Mouse (Mus musculus): ENCODE data around the gene Specc1.

Specc1 gene

DNA sequence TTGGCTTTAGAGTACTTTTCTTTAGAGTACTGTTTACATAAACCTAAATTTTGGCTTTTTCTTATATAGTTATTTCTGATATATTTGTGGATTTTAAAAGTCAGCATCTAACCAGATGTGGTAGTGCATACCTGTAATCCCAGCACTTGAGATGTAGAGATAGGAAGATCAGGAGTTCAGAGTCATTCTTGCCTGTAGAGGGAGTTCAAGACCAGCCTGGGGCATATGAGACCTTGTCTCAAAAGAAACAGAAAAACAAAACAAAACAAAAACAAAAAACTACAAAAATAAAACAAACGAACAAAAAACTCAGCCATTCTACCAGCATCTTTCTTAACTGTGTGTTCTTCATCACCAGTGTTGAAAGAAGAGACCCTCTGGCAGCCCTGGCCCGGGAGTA, 204.9 kb downstream of the Specc1 start:
- intact Hi-C loops (cut with DNase I): no loop called here

DNA sequence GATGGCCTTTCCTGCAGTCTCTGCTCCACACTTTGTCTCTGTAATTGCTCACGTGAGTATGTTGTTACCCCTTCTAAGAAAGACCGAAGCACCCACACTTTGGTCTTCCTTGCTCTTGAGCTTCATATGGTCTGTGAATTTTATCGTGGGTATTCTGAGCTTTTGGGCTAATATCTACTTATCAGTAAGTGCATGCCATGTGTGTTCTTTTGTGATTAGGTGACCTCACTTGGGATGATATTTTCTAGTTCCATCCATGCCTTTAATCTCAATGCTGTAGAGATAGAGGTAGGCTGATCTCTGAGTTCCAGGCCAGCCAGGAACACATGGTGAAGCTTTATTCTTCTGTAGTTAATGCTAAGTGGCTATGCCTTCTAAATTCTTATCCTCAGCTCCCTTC, 207.8 kb downstream of the Specc1 start:
- intact Hi-C loops (cut with DNase I): no loop called here

DNA sequence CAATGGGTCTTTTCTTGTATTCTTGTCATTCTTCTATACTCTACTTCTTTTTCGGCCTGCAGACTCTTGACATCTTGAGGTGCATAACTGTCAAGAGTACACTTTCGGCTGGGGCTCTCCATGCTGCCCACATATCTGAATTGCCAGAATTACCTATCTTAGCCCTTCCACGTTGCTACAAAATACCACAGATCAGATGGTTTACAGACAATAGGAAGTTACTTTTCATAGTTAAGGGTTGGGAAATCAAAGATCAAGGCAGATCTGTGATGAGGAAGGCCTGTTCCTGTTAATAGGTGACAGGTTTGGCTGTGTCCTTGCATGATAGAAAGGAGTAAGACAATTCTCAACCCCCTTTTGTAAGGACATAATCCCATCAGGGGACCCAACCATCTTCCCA, 209.9 kb downstream of the Specc1 start:
- intact Hi-C loops (cut with DNase I): no loop called here

DNA sequence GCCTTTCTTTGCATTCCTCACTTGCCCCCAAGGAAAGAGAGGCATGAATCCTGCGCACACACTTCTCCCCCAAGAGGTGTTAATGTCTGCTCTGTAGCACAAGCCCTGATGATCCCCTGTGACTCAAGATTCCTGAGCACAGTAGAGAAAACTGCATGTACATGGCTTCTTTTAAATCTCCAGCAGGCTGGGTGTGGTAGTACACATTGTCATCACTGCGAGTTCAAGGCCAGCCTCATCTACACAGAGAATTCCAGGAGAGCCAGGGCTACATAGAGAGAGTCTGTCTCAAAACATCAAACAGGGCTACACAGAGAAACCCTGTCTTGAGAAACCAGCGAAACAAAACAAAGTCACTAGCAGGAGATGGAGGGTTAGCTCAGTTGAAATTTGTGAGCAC, 211.6 kb downstream of the Specc1 start:
- intact Hi-C loops (cut with DNase I): no loop called here

DNA sequence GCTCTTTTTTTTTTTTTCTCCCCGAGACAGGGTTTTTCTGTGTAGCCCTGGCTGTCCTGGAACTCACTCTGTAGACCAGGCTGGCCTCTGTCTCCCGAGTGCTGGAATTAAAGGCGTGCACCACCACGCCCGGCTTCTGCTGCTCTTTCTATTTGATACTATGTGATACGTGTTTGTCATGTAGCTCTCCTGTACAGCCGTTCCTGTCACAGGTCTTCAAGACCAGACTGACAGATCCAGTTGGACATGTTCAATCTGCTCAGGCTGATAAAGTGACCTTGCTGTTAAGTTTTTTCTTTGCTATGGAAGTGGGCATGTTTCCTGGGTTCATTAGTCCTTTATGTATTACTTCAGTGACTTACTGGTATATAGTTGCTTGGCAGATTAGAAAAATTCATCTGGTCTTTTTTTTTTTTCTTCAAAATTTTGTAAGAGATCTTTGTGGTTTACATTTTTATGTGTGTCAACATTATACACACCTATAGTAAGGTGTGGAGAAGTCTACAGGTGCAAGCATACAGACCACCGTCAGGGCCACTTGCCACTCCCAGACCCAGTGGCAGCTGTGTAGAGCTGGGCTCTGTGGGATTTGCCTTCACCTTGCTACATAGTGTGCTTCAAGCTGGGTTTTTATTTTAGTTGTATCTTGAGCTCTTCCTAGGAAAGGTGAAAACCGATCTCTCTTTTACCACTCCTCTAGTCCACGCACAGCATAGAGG, 221.0 kb downstream of the Specc1 start:
- intact Hi-C loops (cut with DNase I): no loop called here

DNA sequence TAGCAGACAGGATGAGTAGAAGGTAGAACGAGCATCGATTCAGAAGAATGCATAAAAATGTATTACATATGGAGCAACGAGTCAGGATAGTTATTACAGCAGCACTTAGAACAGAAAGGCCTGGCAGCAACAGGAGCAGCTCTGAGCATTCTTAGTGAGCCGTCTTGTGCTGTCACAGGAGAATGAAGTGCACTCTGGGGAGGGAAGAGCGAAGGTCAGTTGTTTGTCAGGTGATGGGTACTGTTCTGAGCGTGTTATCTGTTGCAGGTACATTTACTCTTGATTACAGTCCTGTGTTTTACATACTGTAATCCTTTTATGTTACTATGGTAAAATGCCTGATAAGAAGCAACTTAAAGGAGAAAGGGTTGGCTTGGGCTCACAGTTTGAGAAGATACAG, 224.2 kb downstream of the Specc1 start:
- intact Hi-C loops (cut with DNase I): no loop called here

DNA sequence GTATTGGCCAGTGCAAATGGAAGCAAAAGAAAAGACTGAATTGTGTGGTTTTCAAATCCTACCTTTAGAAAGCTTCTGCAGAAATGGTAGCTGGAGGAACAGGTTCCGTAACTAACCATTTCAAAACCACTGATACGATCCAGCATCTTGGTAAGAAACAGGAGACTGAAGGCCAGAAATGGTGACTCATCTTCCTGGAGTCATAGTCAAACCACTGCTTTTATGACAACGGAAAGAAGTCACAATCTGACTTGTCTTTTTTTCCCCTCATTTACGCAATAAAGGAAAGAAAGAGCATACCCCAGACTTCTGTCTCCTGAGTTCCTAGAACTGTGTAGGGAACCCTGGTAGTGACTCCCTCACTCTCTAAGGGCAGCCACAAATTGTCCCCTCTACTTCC, 228.3 kb downstream of the Specc1 start:
- intact Hi-C loops (cut with DNase I): no loop called here

DNA sequence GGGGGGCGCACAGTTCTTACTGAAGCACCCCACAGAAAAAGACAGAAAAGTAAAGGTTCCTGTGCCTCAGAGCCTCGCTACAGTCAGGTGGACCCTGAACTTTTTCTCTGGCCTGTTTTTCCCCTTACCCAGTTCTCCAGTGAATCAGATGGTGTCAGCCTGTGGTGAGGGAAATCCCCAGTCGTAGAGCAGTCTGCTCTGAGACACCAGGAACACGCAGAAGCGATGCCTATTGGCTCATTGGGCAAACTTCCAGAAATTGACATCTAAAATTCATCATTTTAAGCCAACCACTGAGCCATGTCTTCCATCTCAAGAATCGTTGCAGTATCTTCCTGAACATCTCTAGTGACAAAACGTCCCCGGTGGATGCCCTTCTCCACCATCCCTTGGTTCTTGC, 230.5 kb downstream of the Specc1 start:
- intact Hi-C loops (cut with DNase I): no loop called here

DNA sequence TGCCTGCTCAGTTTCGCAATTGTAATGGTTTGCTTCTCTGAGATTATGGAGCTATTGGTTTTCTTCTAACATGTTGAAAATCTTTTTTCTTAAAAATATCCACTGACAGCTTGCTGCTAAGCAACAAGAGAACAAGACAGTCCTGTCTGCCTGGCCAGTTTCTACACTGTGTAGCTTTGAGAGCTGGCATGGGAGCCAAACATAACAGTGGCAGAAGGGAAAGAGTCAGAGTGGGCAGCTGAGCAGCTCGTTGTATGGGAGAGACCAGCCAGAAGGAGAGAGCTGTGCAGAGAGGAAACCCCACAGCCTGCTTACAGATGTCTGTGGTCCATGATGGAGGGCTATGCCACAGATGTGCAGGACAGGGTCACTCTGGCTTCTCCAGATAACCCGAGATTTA, 235.5 kb downstream of the Specc1 start:
- intact Hi-C loops (cut with DNase I): no loop called here

DNA sequence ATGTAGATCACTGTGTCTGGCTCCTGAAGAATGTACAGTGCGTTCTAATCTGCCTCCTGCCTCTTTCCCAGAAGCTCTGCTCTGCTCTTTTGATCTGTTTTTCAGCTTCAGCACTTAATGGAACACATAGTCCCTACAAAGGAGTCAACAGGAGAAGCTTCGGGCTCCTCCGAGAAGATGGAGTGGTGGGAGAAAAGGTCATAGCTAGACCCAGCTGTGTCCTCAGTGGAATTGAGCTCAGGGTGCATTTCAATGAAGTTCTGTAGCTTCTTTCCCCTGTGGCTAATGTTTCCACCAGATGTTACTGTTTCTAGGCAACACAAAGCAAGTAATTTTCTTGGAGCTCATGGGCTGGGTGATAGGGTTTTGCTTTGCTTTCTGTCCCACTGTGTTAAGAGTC, 236.6 kb downstream of the Specc1 start:
- intact Hi-C loops (cut with DNase I): no loop called here

DNA sequence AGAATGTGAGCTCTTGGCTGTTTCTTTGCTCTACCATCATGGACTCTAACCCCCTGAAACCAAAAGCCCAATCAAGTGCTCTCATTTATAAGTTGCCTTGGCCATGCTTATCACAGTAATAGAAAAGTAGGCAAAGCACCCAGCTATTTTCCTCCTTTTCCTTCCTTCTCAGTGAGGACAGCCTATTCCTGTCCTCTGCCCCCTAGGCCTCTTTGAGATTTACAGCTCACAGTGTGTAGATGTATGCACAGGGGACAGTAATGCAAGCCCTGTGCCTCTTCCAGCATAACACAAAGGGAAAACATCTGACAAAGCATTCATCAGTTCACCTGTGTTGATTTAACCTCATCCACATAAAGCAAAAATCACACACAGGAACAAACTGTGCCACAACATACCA, 237.7 kb downstream of the Specc1 start:
- intact Hi-C loops (cut with DNase I): no loop called here

DNA sequence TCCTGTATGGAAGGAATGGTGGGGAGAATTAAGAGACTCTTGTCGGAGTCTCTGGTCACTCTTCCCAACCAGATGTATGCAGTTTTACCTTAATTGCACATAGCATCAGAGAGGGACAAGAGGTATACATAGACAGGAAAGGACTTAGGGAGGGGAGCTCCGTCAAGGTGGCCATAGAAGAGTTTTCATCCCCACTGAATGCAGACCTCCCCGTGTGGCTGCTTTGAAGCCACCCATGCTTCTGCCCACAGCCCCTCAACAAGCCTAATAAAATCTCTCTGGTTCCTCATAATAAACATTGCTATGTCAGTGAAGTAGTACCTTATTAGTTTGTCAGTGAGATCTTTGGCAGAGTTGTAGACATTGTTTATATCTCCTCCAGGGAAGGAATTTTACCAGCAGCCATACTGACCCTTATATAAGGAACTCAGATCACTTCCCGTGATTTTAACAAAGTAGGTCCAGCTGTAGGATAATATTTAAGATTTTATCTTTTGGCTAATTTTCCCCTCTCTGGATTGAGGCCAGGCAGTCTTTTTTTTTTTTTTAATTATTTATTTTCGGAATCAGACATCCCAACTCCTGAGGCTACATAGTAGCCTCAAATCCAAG, 244.4 kb downstream of the Specc1 start:
- intact Hi-C loops (cut with DNase I): no loop called here

DNA sequence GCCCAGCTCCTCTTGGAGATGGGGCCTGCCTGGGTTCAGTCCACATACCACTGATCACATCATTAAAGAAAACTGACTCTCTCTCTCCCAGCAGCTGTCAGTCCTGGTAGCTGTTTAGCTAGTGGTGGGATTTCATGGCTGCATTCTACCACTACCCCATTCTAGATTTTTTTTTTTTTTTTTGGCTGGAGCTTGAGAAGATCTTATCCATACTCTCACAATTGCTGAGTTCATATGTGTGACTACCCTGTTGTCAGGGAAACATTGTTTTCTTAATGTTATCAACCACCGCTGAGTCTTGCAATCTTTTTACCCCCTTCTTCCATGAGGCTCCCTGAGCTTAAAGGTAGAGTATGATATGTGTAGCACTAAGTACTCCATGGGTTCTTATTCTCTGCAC, 246.1 kb downstream of the Specc1 start:
- intact Hi-C loops (cut with DNase I): no loop called here

DNA sequence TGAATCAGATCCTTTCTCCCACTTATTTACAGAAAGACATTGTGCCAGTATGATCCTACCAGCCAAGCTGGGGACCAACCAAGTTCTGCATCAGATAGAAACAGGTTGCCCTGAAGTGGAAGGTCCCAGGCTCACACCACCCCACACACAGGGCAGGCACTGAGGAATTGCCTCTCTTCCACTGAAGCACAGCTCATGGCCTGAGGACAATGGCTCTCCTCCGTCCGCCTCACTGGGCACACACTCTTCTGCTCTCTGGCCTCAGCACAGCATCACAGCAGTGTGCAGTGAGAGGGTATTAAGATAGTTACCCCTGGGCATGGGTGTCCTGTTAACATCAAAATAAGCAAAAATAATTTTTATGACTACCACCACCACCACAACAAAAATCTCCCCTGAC, 252.5 kb downstream of the Specc1 start:
- intact Hi-C loops (cut with DNase I): no loop called here

DNA sequence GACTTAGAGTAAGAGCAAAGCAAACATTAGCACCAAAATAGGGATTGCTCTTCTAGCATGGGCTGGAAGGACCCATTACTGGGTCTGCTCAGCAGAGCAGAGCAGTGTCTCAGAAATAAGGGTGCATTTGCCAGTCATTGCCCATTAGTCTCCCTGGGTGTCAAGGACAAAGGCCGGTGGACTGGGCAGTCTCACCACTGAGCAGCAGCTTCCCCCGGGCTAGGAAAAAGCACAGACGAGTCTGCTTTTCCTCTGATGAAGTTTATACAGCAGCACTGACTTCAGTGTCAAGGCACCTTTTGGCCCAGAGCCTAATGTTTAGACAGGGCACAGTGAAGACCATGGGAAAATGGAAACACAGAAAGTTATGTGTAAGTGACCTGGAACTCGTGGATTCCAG, 253.3 kb downstream of the Specc1 start:
- intact Hi-C loops (cut with DNase I): no loop called here

DNA sequence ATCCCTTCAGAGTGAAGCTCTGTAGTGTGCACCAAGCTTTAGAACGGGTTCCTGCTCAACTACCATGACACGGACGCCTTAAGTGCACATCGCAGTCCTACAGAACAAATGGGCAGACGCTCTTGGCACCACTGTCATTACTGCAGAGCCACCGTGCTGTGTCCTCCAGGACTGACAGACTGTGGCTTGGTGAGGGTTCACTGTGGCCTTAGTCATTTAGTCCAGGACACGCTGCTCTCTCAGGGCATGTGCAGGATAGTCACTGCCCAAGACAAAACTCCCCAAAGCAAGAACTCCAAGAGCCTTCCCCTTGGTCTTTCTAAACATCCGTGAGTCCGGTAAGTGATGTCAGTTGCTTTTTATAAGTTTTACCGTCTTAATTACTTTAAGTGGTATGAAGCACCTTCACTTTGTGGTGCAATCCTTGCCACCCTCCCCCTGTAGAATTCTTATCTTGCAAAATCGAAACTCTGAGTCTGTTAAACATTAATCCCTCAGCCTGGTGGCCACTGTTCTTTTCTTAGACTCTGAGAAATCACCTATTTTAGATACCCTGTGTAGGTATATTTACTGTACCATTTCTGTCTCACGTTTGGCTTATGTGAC, 256.9 kb downstream of the Specc1 start:
- intact Hi-C loops (cut with DNase I): no loop called here

DNA sequence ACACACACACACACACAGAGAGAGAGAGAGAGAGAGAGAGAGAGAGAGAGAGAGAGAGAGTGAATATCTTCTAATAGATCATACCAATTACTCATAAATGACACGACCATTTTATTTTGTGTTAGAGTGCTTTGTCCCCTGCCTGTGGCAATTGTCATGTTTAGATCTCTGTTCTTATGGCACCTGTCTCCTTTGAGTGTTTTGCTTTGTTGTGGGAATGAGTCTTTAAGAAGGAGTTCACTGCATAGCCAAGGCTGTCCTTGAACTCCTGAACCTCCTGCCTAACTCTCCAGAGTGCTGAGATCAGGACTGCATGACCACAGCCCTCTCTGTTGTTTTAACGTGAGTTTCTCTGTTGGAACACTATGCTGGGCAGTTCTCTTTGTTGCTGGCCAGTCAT, 258.5 kb downstream of the Specc1 start:
- intact Hi-C loops (cut with DNase I): no loop called here

DNA sequence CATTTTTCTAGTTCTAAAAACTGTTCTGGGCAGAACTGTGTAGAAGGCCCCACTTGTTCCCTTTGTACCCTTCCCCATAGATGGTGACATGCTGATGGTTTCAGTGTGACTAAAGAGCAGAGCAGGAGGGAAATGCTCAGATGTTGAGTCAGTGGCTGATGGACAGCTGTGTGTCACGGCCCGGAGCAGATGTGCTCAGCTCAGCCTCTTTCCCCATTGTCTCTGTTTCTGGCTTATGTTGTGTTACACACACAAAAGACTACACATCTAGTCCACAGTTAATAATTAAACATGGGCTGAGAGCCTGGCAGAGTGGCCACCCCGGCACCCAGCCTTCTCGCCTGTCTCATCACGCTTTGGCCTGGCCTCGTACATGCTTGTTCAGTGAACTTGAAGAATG, 261.2 kb downstream of the Specc1 start:
- intact Hi-C loops (cut with DNase I): no loop called here

DNA sequence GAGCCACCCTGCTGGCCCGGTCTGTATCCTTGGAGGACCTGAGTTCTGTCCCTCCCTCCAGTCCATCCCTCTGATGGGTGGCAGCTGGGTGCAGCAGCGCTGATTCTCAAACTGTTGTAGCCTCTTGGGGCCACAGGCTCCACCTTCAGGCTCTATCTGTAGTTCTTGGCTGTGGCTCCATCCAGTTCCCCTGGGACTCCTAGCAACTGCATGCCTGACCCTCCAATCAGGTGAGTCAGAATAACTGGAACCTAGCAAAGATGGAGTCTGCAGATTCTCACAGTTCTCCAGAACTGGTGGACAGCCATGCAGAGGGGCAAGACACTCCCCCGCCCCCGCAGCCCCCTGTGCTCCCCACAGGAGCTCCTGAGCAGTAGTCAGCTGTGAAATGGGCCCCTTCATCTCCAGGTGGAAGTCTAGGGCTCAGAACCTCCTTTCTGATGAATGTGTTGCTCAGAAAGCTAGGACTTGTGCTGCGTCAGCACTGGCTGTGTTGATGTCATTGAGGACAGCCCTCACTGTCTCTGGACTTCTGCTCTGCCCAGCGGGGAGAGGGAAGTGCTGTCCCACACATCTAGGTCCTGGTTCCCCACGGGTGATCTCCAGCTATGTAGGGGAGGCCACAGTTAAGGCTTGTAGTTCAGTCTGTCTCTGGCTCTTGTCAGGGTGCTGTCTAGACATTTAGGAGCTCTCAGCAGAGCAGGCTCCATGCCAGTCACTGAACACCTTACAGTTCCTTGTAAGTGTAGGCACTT, 264.4 kb downstream of the Specc1 start:
- intact Hi-C loops (cut with DNase I): no loop called here

DNA sequence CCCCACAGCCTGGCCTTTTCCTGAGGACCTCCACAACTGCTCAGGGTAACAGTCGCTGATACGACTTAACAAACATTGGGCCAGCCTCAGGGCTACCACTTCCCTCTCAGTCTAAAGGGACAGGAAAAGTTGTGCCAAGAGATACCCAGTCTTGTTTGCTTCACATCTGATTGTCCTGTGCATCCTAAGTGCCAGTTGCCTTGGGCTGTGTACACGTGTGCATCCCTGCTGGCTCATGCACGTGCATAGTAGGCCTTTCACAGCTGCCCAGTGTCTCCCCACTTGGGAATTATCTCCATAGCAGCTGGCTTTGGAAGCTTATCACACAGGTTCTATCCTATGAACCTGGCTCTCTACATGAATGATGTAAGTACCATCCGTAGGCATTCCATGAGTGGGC, 266.9 kb downstream of the Specc1 start:
- intact Hi-C loops (cut with DNase I): no loop called here

DNA sequence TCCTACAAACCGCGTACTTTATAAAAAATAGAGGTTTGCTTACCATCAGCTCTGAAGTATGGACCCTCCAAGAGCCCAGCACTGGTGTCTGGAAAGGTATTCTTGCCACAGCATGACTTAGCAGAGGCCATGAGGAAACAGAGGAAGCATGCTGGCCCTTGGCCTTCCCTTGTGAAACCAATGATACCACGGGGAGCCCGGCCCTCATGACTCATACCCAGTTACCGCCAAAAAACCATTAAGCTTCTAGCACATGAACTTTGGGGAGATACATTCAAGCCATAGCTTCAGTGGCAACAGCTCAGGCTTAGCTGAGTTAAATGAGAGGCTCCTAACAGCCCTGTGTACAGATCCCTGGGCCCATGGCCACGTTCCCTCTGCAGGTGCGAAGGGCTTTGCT, 267.4 kb downstream of the Specc1 start:
- intact Hi-C loops (cut with DNase I): no loop called here

DNA sequence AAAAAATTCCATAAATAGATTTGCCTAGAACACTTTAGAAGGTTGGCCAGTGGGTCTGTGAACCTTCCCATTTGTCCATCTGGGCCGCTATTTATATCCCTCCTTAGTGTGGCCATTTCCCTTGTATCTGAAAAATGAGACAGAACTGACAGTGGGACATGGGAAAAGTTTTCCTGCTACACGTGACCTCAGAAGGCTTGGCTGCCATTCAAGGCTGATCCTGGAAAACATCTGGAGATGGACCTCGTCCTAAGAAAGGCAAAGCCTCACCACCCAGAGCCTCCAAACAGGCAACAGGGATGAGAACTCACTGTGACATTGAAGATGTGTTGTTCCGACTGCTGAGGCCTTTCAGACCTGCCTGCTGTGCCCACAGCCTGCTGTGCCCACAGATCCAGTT, 268.2 kb downstream of the Specc1 start:
- intact Hi-C loops (cut with DNase I): no loop called here
